In genomic region chr8:125670420-125670819, GRCm38 (mm10) we compare ENCODE assay signal across 8 mouse cellular contexts. TPM values are rescaled to one million over a fixed set of nuclear protein-coding genes. Genes with fewer than 3 reads are reported as not detected.
A peak's percentile ranks its signal among the peaks of the same experiment; 100 is the strongest.
DNase-seq lines count a peak whose midpoint lies in the region; ATAC-seq and TF ChIP-seq lines count a peak whose summit lies in the region.

No protein-coding gene starts in this region.

- H3K36me3 ChIP-seq in embryonic facial prominence, embryonic 15.5 days = peaks cover 16% of the 10 kb centered on the region
- peaks cover 21% of the 10 kb centered on the region for H3K36me3 ChIP-seq in kidney, embryonic 15.5 days
- peaks cover 4% of the 10 kb centered on the region; the same call in 1 of the 2 replicates for H3K36me3 ChIP-seq in midbrain, embryonic 16.5 days (ENCODE audit: control insufficient read depth, insufficient read depth, low read length)

- peak; percentile 46; the same call in 1 of the 2 replicates for ATAC-seq in embryonic facial prominence, embryonic 15.5 days (ENCODE audit: insufficient number of reproducible peaks, low FRiP score, low TSS enrichment, low read depth)
- ATAC-seq in kidney, embryonic 15.5 days (replicated peaks; ENCODE audit: low FRiP score) = 0 out of 2 replicates have a peak, but pooled peaks have one; percentile 3
- ATAC-seq in midbrain, embryonic 16.5 days = no peak

- no peaks in the 10 kb centered on the region for H3K27me3 ChIP-seq in embryonic facial prominence, embryonic 15.5 days
- H3K27me3 ChIP-seq in kidney, embryonic 15.5 days = no peaks in the 10 kb centered on the region
- no peaks in the 10 kb centered on the region for H3K27me3 ChIP-seq in midbrain, embryonic 16.5 days (ENCODE audit: control insufficient read depth, insufficient read depth, low read depth, low read length)

- H3K9me3 ChIP-seq in embryonic facial prominence, embryonic 15.5 days (replicated peaks) = peaks cover 18% of the 10 kb centered on the region
- peaks cover 22% of the 10 kb centered on the region for H3K9me3 ChIP-seq in kidney, embryonic 15.5 days (replicated peaks)
- H3K9me3 ChIP-seq in midbrain, embryonic 16.5 days (replicated peaks; ENCODE audit: control insufficient read depth, low read length, poor library complexity, severe bottlenecking) = peaks cover 17% of the 10 kb centered on the region

- peak overlapping the region; percentile 90 for H3K4me2 ChIP-seq in embryonic facial prominence, embryonic 15.5 days (replicated peaks)
- H3K4me2 ChIP-seq in kidney, embryonic 15.5 days = peak overlapping the region; percentile 87
- H3K4me2 ChIP-seq in midbrain, embryonic 16.5 days (ENCODE audit: low read length) = peak overlapping the region; percentile 96

- H3K27ac ChIP-seq in layer of hippocampus, adult 2 months = 0 out of 2 replicates have a peak overlapping the region, but pooled peaks have one; percentile 82
- no peak overlapping the region for H3K27ac ChIP-seq in embryonic facial prominence, embryonic 15.5 days (replicated peaks)
- no peak overlapping the region for H3K27ac ChIP-seq in kidney, embryonic 15.5 days
- no peak overlapping the region; the same call in 1 of the 2 replicates for H3K27ac ChIP-seq in midbrain, embryonic 16.5 days (ENCODE audit: low read length)

- 92% methylated on average over 6 of the region's 6 CpGs for WGBS in embryonic facial prominence, embryonic 15.5 days
- 95% methylated on average over 6 of the region's 6 CpGs for WGBS in kidney, embryonic 15.5 days
- 92% methylated on average over 6 of the region's 6 CpGs for WGBS in midbrain, embryonic 16.5 days
- WGBS in lung, adult 2 months = 98% methylated on average over 6 of the region's 6 CpGs

- no peak for TF ChIP-seq POLR2A in lung, adult 2 months (IDR thresholded peaks at IDR 0.05; ENCODE audit: borderline replicate concordance, extremely low read depth, low read depth, low read length)

- H3K9ac ChIP-seq in embryonic facial prominence, embryonic 15.5 days = no peak overlapping the region
- no peak overlapping the region for H3K9ac ChIP-seq in kidney, embryonic 15.5 days
- peak overlapping the region; percentile 77 for H3K9ac ChIP-seq in midbrain, embryonic 16.5 days (ENCODE audit: low read depth, low read length)

- DNase-seq in layer of hippocampus, adult 2 months (ENCODE audit: low spot score in 2 of 2) = no peak
- DNase-seq in layer of hippocampus, postnatal 10 days (ENCODE audit: low spot score in 2 of 2) = no peak
- DNase-seq in retina, postnatal 1 day = no peak
- no peak for DNase-seq in lung, adult 2 months
- no peak for DNase-seq in adrenal gland, postnatal 36 days

- peaks cover 23% of the 10 kb centered on the region for H3K4me1 ChIP-seq in embryonic facial prominence, embryonic 15.5 days
- H3K4me1 ChIP-seq in kidney, embryonic 15.5 days = peaks cover 27% of the 10 kb centered on the region
- H3K4me1 ChIP-seq in midbrain, embryonic 16.5 days (ENCODE audit: control insufficient read depth, insufficient read depth, low read length) = peaks cover 13% of the 10 kb centered on the region; the same call in 1 of the 2 replicates
- H3K4me1 ChIP-seq in lung, adult 2 months (ENCODE audit: control insufficient read depth, insufficient read depth, low read length) = 0 out of 2 replicates have a peak, but pooled peaks cover 5% of the 10 kb centered on the region

- no peak for TF ChIP-seq CTCF in layer of hippocampus, adult 2 months (conservative IDR thresholded peaks at IDR 0.05)
- TF ChIP-seq CTCF in lung, adult 2 months (IDR thresholded peaks at IDR 0.05; ENCODE audit: insufficient read depth, low read length) = no peak

- peak overlapping the region; percentile 71 for H3K4me3 ChIP-seq in layer of hippocampus, adult 2 months
- peak overlapping the region; percentile 60 for H3K4me3 ChIP-seq in embryonic facial prominence, embryonic 15.5 days (replicated peaks)
- H3K4me3 ChIP-seq in kidney, embryonic 15.5 days (replicated peaks) = peak overlapping the region; percentile 62
- H3K4me3 ChIP-seq in midbrain, embryonic 16.5 days (ENCODE audit: low read depth, low read length) = peak overlapping the region; percentile 62
- no peak overlapping the region for H3K4me3 ChIP-seq in lung, adult 2 months (replicated peaks; ENCODE audit: extremely low read depth, low read depth, low read length)

RNA-seq across cellular contexts. Expression of gene Map10, which starts 0.8 kb away (rescaled TPM):
- total RNA-seq in layer of hippocampus, adult 2 months (2021) = 1 to 10 TPM; 6.3 to 6.9 TPM
- 1 to 10 TPM; 4.4 to 4.6 TPM for total RNA-seq in layer of hippocampus, postnatal 10 days (2021)
- 5.7 and 6.9 TPM in 2 replicates for polyA plus RNA-seq in embryonic facial prominence, embryonic 15.5 days (2015; fragmentation: Nextera tagmentation; extraction: Ambion mirVana)
- polyA plus RNA-seq in kidney, embryonic 15.5 days (2015; fragmentation: Nextera tagmentation; extraction: Ambion mirVana) = 6.1 and 7.1 TPM in 2 replicates
- 6.5 and 8.6 TPM in 2 replicates for polyA plus RNA-seq in midbrain, embryonic 16.5 days (2015; fragmentation: Nextera tagmentation; extraction: Ambion mirVana)
- polyA plus RNA-seq in lung, adult 2 months (2012; rRNA removed) = 2.0 and 2.6 TPM in 2 replicates
- total RNA-seq in adrenal gland, postnatal 36 days (2021) = 1 to 10 TPM; 3.3 to 4.2 TPM

RNA-seq across cellular contexts. Expression of gene Ntpcr, which starts 59.3 kb away (rescaled TPM):
- 10 to 100 TPM; 21.1 to 24.2 TPM for total RNA-seq in layer of hippocampus, adult 2 months (2021)
- 10 to 100 TPM; 19.3 to 21.7 TPM for total RNA-seq in layer of hippocampus, postnatal 10 days (2021)
- 35.6 and 42.6 TPM in 2 replicates for polyA plus RNA-seq in embryonic facial prominence, embryonic 15.5 days (2015; fragmentation: Nextera tagmentation; extraction: Ambion mirVana)
- polyA plus RNA-seq in kidney, embryonic 15.5 days (2015; fragmentation: Nextera tagmentation; extraction: Ambion mirVana) = 23.1 and 28.7 TPM in 2 replicates
- 32.2 and 32.8 TPM in 2 replicates for polyA plus RNA-seq in midbrain, embryonic 16.5 days (2015; fragmentation: Nextera tagmentation; extraction: Ambion mirVana)
- 14.4 and 15.9 TPM in 2 replicates for polyA plus RNA-seq in lung, adult 2 months (2012; rRNA removed)
- 10 to 100 TPM; 17.2 to 23.3 TPM for total RNA-seq in adrenal gland, postnatal 36 days (2021)
